Mouse (Mus musculus) C2C12 (cell line): ENCODE measurements around the gene Fry.

Experiments used
- CEBPB ChIP-seq: IDR thresholded peaks from one replicate; pipeline ENCODE4 v1.6.1; 2011; ENCODE audit warnings: low read depth, mild to moderate bottlenecking, control low read depth, moderate library complexity
- CTCF ChIP-seq: IDR thresholded peaks from one replicate; pipeline ENCODE4 v1.5.1; 2011; ENCODE audit not compliant: control insufficient read depth, insufficient read depth, insufficient read length
- MAX ChIP-seq: IDR thresholded peaks from one replicate; pipeline ENCODE4 v1.6.1; 2011; ENCODE audit warnings: mild to moderate bottlenecking, control low read depth
- USF1 ChIP-seq: IDR thresholded peaks from one replicate; pipeline ENCODE4 v1.6.1; 2011; ENCODE audit warnings: low read depth, mild to moderate bottlenecking, control low read depth, moderate library complexity

DNA sequence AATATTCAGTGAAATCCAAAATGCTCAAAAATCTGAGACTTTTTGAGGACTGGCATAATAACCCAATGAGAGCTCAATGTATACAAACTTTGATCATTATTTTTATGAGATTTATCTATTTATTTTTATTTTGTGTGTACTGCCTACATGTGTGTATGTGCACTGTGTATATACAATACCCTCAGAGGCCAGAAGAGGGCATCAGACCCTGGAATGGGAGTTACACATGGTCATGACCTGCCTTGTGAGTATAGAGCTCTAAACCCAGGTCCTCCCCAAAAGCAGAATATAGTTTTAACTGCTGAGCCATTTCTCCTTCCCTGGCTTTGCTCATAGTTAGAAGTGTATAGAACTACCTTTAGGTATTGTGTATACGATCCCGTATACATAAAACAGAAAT is 298.8 kb downstream of the Fry start:
- TF ChIP-seq CTCF, result no peak
- TF ChIP-seq MAX, result no peak
- no peak for TF ChIP-seq USF1
- no peak for TF ChIP-seq CEBPB
